Mouse (Mus musculus) frontal cortex, postnatal 10 days (tissue): ENCODE results near the gene Fam227b.

ENCODE experiments used
- DNase-seq, 2 experiments: peaks; one replicate each; pipeline ENCODE4 v3.0.0; 2022; ENCODE audit warnings: low spot score in 2 of 2, mixed read lengths in 1 of 2

Gene Fam227b

DNA sequence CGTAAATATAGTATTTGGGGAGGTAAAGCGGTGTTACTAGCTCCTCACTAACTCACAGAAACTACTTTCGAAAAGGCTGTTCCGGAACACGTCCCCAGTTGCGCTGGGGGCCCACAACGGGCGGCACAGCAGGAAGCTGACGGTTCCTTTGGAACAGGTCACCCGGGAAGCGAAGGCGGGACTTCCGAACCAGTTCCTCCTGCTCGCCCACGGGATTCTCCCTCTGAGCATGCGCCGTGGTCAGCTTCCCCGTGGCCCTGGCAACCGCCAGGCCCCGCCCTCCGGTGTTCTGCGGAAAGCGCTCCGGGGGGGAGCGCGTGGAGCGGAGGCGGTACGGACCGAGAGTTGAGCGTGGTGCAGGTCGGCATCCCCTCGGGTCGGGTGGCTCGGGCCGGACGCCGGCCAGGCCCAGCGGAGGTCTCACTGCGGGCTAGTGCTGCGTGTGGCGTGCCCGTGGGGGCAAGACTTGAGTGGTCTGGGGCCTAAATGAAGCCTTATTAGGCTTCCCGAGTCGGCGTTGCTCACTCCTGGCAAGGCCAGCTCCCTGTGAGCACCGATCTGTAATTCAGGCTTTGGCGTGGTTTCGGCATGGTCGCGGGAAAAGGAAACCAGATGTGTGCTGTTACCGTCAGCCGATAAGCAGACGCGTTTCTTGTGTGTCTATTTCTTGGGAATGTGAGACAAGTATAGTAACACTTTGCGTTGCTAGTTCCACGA, at the start of gene Fam227b, which contains the start of gene Dtwd1:
Gene Fam227b, minus strand, starts transcription at position 150 of the 717 bp plus-strand sequence.
Gene Dtwd1, plus strand, starts transcription at position 287 of the 717 bp plus-strand sequence.
- peak; percentile 97 to 98 for DNase-seq

DNA sequence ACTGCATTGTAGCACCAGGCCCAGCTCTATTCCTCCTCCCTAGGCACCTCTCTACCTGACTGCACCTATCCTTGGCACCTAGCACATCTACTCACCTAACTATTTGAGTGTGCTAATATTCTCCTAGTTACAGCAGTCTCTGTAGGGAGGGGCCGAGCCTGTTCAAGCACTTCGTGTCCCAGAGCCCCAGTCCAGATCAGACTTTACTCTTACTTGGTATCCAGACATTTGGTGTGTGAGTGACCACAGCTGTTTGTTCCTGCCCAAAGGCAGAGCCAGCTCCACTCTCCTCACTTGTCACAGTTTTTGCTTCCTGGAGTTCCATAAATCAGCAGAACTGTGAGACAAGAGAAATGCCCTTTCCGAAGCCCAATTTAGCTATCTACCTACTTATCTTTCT, 47.2 kb upstream of the Fam227b start:
- no peak for DNase-seq

GRCm38 (mm10) chr2:126195631-126196356, 44.0 kb upstream of the Fam227b start:
- DNase-seq, result no peak

- DNase-seq, result no peak
These were observed 40.3 kb upstream of the Fam227b start for GRCm38 (mm10) chr2:126192129-126192528.

GRCm38 (mm10) chr2:126191306-126191705, 39.5 kb upstream of the Fam227b start:
- DNase-seq, result no peak

GRCm38 (mm10) chr2:126171427-126171826, 19.6 kb upstream of the Fam227b start:
- DNase-seq, result no peak

DNA sequence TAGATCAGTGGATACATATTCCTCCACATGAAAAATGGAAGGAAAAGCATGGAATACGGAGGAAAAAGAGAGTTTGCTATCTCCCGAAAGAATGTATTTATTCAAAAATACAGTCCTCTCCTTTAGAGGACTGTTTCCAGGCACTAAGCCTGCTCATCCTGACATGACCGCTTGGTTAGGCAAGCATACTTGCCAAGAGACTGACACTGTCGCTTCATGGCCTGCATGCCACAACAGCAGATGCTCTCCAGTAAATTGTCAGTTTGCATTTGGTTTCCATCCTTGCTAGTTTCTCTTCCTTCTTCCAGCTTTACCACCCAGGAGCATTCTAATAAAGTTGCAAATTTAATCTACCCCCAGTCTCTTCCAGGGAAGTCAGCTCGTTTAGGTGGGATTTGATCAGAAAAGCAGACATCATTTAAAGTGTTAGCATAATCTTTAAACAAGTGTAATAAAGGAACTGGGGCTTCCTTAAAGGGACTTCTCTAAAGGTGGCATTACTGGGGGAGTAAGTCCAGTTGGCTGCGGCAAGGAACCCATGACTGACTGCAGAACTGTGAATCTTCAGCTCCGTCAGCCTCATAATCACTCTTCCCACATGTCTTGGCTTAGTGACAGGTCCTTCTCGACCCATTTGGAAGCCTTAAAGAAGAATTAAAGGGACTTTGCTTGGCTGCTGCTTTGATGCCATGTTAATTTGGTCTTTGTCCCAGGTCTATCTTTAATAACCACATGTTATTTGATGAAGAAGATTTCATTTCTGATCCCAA, 15.2 kb upstream of the Fam227b start:
- no peak for DNase-seq

DNA sequence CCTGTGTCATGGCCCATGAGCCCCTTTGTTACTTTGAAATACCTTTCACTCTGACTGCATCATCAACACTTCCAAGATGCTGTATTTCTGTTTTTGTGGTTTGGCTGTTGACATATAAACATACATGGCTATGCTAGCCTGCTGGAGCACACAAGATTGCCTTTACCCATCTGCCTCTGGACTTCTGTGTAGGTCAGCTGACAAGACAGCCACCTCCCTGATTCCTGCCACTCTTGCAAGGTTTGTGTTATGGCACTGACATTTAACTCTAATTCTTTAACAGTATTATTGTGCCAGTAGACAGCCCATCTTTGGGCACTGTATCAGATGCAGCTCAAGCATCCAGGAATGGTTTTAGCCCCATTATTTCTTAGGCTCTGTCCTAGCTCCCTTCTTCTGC, 14.5 kb upstream of the Fam227b start:
- no peak for DNase-seq

DNA sequence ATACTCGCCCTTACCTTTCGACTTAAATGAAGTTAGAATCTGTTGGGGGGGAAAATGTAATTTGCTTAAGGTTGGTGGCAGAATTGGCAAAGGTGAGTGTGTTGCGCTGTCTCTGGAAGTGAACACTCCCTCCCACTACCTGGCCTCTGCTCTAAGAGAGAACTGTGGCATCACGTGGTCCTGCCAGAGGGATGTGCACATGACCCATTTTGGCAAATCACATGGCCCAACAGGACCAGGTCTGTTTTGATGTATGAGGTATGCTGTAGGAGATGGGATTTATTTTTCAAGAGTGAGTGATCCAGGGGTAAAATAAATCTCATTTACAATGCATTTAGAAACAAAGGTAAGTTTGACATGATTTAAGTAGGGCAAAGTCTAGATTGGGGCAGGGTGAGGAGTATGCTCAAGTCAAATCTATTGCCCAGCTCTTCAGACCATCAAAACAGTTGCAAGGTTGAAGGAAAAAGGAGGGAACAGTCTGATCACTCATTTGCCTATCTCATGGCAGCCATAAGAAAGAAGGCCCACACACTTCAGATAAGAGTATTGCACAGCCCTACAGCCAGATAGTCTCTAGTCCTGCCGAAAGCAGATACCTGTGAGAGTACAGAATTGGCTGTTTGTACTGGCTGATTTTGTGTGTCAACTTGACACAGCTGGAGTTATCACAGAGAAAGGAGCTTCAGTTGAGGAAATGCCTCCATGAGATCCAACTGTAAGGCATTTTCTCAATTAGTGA, 13.6 kb upstream of the Fam227b start:
- no peak for DNase-seq

GRCm38 (mm10) chr2:126147723-126148122, 4.1 kb downstream of the Fam227b start:
- DNase-seq, result no peak

GRCm38 (mm10) chr2:126094616-126095015, 57.2 kb downstream of the Fam227b start:
- no peak for DNase-seq

- DNase-seq, result no peak
These were observed 61.4 kb downstream of the Fam227b start for GRCm38 (mm10) chr2:126090432-126090831.

DNA sequence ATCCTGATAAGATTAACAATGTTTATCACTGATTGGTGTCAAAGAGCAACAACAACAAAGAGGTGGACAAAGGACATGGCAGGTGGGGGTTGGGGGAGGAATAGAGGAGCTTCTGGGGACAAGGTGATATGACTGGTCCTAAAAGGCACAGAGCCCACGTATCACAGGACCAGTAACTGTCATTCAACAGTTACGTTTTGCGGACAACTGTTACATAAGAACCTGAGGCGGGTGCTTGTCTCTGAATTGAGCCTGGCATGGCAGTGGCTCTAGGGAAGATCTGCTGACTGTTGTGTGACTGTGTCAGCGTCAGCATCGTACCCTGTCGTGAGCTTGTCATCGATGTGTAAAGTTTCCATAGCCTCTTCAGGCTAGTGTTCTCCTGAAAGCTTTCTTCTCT, 65.6 kb downstream of the Fam227b start:
- DNase-seq, result no peak

GRCm38 (mm10) chr2:126084326-126084725, 67.5 kb downstream of the Fam227b start:
- no peak for DNase-seq

DNA sequence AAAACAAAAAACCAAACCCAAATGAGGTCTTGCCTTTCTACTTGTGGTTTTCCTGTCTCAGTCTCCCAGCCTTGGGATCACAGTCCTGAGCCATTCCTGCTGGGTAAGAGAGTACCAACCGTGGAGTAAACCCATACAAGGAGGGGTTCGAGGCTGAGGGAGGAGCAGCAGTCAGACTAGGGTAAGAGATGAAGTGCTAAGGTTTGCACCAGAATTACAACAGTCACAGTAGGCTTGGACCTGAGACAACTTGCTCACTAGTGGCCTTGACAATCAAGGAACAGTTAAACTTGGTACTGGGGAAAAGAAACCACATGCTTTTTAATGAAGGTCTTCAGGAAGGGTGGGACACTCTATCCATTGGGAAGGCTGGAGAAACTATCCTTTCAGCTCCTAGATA, 72.7 kb downstream of the Fam227b start:
- no peak for DNase-seq

DNA sequence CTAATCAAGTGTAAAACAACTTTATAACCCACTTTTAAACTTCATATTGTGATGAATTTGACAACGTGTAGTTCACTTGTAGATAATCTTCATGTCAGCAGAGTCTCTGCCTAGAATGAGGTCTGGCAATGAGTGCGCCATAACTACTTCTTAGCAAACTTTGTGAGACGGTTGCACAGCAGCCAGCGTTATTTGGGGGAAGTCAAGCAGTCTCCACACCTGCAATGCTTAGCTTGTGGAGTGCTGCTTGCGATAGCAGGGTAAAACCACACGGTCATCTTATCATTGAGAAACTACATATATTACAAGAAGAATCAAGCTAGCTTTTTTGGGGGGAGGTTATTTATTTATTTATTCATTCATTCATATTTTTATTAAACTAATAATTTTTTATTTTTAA, 75.3 kb downstream of the Fam227b start:
- no peak for DNase-seq

DNA sequence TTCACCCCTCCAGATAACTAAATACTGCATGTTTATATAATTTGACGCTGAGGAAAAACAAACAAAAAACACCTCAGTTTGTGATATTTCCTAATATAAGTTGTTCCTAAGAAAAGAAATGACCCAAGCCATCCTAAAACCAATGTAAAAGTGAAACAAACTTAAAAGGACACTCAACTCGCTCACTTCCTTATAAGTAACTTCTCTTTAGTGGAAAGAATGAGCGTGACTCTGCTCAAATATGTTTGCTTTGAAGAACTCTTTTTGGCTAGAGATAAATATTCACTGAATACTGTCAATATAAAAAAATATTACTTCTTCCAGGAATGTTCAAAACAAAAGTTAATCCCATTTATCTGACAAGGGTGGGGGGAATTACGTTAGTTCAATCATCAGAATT, 78.1 kb downstream of the Fam227b start:
- no peak for DNase-seq

DNA sequence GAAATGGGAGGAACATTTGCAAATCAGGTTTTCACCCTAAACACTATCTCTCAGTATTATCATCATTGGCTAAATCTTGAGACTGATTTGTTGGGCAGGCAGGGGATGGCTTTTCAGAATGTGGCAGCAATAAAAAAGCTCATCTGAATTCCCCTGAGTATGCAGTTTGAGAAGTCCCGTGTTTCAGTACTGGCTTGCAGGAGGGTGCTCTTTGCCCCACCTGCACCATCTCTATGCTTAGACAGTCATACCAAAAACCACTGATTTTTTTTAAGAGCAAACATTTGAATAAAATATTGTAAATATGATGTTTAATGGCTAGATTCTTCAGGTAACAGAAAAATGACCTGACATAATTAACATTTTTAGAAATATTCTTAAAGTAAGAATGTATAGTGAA, 82.1 kb downstream of the Fam227b start:
- DNase-seq, result no peak

DNA sequence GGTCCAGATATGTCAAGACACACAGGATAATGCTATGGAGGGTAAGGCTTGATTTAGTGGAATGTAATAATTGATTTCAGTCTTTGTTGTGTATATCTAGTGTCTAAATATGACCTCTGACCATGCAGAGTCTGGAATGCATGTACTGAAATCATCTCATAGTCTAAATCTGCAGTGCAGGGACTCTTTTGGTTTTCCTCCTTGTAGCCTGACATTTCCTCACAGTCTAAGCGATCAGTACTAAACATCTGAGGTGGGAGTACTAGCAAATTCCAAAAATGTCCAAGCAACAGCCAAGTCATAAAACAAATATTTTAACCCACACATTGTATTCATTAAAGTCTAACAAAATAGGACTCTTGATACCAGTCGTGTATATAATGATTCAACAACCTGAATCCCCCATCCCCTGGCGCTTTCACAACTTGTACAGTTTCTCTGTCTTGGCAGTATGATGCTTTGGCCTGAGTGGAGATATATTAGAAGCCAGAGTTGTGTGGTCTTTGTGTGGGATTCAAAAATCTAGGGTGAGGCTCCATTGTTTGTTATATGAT, 86.4 kb downstream of the Fam227b start:
- no peak for DNase-seq

DNA sequence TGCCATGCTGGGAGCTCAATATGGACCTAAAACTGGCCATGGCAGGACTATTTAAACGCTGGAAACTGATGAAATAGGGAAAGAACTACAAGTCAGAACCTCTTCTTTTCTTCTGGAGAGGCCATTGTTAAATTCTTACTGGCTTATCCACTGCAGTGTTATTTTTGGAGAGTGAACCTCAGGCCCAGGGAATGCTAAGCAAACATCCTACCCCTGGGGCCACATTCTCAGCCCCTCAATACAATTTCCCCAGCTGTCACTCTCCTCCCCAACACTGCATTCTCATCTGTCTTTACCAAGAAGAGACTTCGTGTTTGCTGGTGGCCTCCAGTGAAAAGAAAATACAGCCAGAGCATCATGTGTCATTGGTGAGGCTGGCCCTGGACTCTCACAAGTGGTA, 87.0 kb downstream of the Fam227b start:
- DNase-seq, result no peak

DNA sequence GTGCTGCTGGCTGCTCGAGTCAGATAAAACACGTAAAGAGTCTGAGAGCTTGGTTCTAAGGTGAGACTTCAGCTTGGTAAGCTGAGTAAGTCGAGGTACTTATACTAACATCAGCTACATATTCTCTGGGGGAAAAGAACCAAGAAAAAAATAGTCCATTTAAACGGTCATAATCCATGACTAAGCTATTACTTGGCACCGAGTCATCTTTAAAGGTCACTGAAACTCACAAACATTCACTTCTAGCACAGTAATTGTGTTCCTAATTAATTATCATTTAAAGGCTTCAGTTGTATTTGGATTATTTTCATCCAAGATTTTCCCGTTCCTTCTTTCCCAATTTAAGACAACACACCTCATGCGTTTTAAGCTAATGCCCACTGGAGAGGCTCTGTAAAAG, 88.9 kb downstream of the Fam227b start:
- DNase-seq, result no peak
